Mouse (Mus musculus): ENCODE data around the gene Trp53. TPM values are rescaled to one million over a fixed set of nuclear protein-coding genes. Genes with fewer than 3 reads are reported as not detected.
A peak's percentile ranks its signal among the peaks of the same experiment; 100 is the strongest.

Trp53 gene
- polyA plus RNA-seq, 1 experiment from 2014 or later, result 169 TPM

DNA sequence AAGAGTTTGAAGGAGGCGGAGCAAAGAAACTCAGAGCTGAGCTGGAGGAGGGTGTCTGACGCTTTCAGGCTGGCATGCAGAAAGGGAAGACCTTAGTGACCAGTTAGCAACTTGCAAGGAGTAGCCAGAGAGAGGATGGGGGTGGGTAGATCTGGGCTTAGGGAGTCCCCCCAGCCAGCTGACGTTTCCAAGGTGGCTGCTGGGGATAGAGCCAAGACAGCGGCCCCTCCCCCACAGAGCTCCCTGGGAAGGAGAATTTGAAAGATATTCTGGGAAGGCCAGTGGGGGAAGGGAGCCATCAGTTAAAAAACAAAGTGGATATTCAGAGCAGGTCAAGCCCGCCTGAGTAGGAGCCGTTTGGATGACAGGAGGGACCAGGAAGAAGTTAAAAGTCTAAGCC lies 19.9 kb downstream of the Trp53 start:
- 0 out of 2 replicates have a peak, but pooled peaks cover 6% of the 10 kb centered on the region for H3K27me3 ChIP-seq (ENCODE audit: control insufficient read depth, insufficient read depth, low read length)
- H3K27ac ChIP-seq (ENCODE audit: low read depth, low read length), result no peak overlapping the region
- no peak overlapping the region for H3K4me2 ChIP-seq (ENCODE audit: low read depth)
- H3K4me1 ChIP-seq (ENCODE audit: control insufficient read depth, insufficient read depth, low read length), result peaks cover 14% of the 10 kb centered on the region
- ATAC-seq (ENCODE audit: insufficient read depth, low FRiP score, low TSS enrichment), result no peak
- no peak overlapping the region for H3K4me3 ChIP-seq (ENCODE audit: low read depth, low read length)
- no peaks in the 10 kb centered on the region for H3K9me3 ChIP-seq (ENCODE audit: control insufficient read depth, low read length)
- WGBS, result 14% methylated on average over 6 of the region's 6 CpGs
- no peak overlapping the region for H3K9ac ChIP-seq (ENCODE audit: low read length)
- no peaks in the 10 kb centered on the region for H3K36me3 ChIP-seq (ENCODE audit: control insufficient read depth, insufficient read depth, low read length)
- DNase-seq (ENCODE audit: low spot score), result peak; percentile 56

DNA sequence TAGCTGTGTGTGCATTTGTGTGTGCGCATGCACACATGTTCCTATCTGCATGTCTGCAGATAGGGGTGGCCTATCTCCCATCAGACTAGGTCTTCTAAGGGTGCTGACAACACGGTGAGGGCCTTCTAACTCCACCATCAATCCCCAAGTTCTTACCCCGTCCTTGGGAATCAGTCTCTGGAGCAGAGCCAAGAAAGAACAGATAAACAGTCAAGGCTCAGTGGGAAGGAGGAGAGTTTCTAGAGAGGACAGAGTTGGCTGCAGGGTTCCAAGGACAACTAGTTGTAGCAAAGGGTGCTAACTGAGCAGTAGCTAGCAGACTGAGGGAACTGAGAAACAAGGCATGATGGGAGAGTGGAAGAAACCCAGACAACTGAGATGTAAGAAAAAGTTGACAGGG lies 21.6 kb downstream of the Trp53 start:
- 88% methylated on average over 3 of the region's 3 CpGs for WGBS
- H3K9me3 ChIP-seq (ENCODE audit: control insufficient read depth, low read length), result no peaks in the 10 kb centered on the region
- no peak overlapping the region for H3K9ac ChIP-seq (ENCODE audit: low read length)
- DNase-seq (ENCODE audit: low spot score), result no peak
- H3K27ac ChIP-seq (ENCODE audit: low read depth, low read length), result no peak overlapping the region
- peaks cover 14% of the 10 kb centered on the region for H3K4me1 ChIP-seq (ENCODE audit: control insufficient read depth, insufficient read depth, low read length)
- ATAC-seq (ENCODE audit: insufficient read depth, low FRiP score, low TSS enrichment), result no peak
- H3K4me3 ChIP-seq (ENCODE audit: low read depth, low read length), result no peak overlapping the region
- 0 out of 2 replicates have a peak, but pooled peaks cover 6% of the 10 kb centered on the region for H3K27me3 ChIP-seq (ENCODE audit: control insufficient read depth, insufficient read depth, low read length)
- H3K36me3 ChIP-seq (ENCODE audit: control insufficient read depth, insufficient read depth, low read length), result no peaks in the 10 kb centered on the region
- no peak overlapping the region for H3K4me2 ChIP-seq (ENCODE audit: low read depth)

GRCm38 (mm10) chr11:69603516-69603915 lies 23.4 kb downstream of the Trp53 start:
- 79% methylated on average over 8 of the region's 8 CpGs for WGBS
- Histone ChIP-seq H3K27me3 (ENCODE audit: control insufficient read depth, insufficient read depth, low read length) (0 out of 2 replicates have a peak, but pooled peaks cover 6% of the 10 kb centered on the region), H3K4me3 (ENCODE audit: low read depth, low read length) (no peak overlapping the region), H3K27ac (ENCODE audit: low read depth, low read length) (no peak overlapping the region), H3K4me1 (ENCODE audit: control insufficient read depth, insufficient read depth, low read length) (peaks cover 14% of the 10 kb centered on the region), H3K36me3 (ENCODE audit: control insufficient read depth, insufficient read depth, low read length) (no peaks in the 10 kb centered on the region), H3K9ac (ENCODE audit: low read length) (no peak overlapping the region), H3K9me3 (ENCODE audit: control insufficient read depth, low read length) (no peaks in the 10 kb centered on the region), H3K4me2 (ENCODE audit: low read depth) (no peak overlapping the region; the same call in 1 of the 2 replicates)
- ATAC-seq (ENCODE audit: insufficient read depth, low FRiP score, low TSS enrichment), result no peak
- DNase-seq (ENCODE audit: low spot score), result no peak

GRCm38 (mm10) chr11:69604347-69604746 lies 24.2 kb downstream of the Trp53 start:
- ATAC-seq (ENCODE audit: insufficient read depth, low FRiP score, low TSS enrichment) (no peak), DNase-seq (ENCODE audit: low spot score) (no peak)
- Histone ChIP-seq H3K27ac (ENCODE audit: low read depth, low read length) (no peak overlapping the region), H3K9ac (ENCODE audit: low read length) (no peak overlapping the region; the same call in 1 of the 2 replicates), H3K4me3 (ENCODE audit: low read depth, low read length) (peak overlapping the region; percentile 48), H3K9me3 (ENCODE audit: control insufficient read depth, low read length) (no peaks in the 10 kb centered on the region), H3K4me2 (ENCODE audit: low read depth) (peak overlapping the region; percentile 100), H3K27me3 (ENCODE audit: control insufficient read depth, insufficient read depth, low read length) (0 out of 2 replicates have a peak, but pooled peaks cover 6% of the 10 kb centered on the region), H3K4me1 (ENCODE audit: control insufficient read depth, insufficient read depth, low read length) (peaks cover 14% of the 10 kb centered on the region), H3K36me3 (ENCODE audit: control insufficient read depth, insufficient read depth, low read length) (no peaks in the 10 kb centered on the region)
- 57% methylated on average over 3 of the region's 3 CpGs for WGBS

- Histone ChIP-seq H3K9me3 (ENCODE audit: control insufficient read depth, low read length) (no peaks in the 10 kb centered on the region), H3K4me3 (ENCODE audit: low read depth, low read length) (peak overlapping the region; percentile 48), H3K4me1 (ENCODE audit: control insufficient read depth, insufficient read depth, low read length) (peaks cover 11% of the 10 kb centered on the region), H3K27me3 (ENCODE audit: control insufficient read depth, insufficient read depth, low read length) (0 out of 2 replicates have a peak, but pooled peaks cover 6% of the 10 kb centered on the region), H3K27ac (ENCODE audit: low read depth, low read length) (0 out of 2 replicates have a peak overlapping the region, but pooled peaks have one; percentile 34), H3K9ac (ENCODE audit: low read length) (peak overlapping the region; percentile 55), H3K4me2 (ENCODE audit: low read depth) (peak overlapping the region; percentile 100), H3K36me3 (ENCODE audit: control insufficient read depth, insufficient read depth, low read length) (no peaks in the 10 kb centered on the region)
- DNase-seq (ENCODE audit: low spot score) (no peak), ATAC-seq (ENCODE audit: insufficient read depth, low FRiP score, low TSS enrichment) (no peak)
- under 1% methylated on average over 73 of the region's 73 CpGs for WGBS
These were observed 24.9 kb downstream of the Trp53 start for GRCm38 (mm10) chr11:69604795-69605664.

- peaks cover 11% of the 10 kb centered on the region for H3K4me1 ChIP-seq (ENCODE audit: control insufficient read depth, insufficient read depth, low read length)
- H3K4me2 ChIP-seq (ENCODE audit: low read depth), result peak within 1 kb of the TSS; percentile 100
- no peaks in the 10 kb centered on the region for H3K9me3 ChIP-seq (ENCODE audit: control insufficient read depth, low read length)
- H3K27ac ChIP-seq (ENCODE audit: low read depth, low read length), result 0 out of 2 replicates have a peak within 1 kb of the TSS, but pooled peaks have one; percentile 34
- WGBS, result 4% methylated on average over 32 of the region's 32 CpGs
- peak within 1 kb of the TSS; percentile 55 for H3K9ac ChIP-seq (ENCODE audit: low read length)
- H3K36me3 ChIP-seq (ENCODE audit: control insufficient read depth, insufficient read depth, low read length), result no peaks in the 10 kb centered on the region
- peak; percentile 77 for DNase-seq (ENCODE audit: low spot score)
- H3K4me3 ChIP-seq (ENCODE audit: low read depth, low read length), result peak within 1 kb of the TSS; percentile 48
- ATAC-seq (ENCODE audit: insufficient read depth, low FRiP score, low TSS enrichment), result peak; percentile 79
- 0 out of 2 replicates have a peak, but pooled peaks cover 6% of the 10 kb centered on the region for H3K27me3 ChIP-seq (ENCODE audit: control insufficient read depth, insufficient read depth, low read length)
These were observed 25.7 kb downstream of the Trp53 start, which contains the start of gene Atp1b2 for GRCm38 (mm10) chr11:69605726-69606490. Gene Atp1b2, minus strand, starts transcription at chr11:69605942.

- peaks cover 11% of the 10 kb centered on the region for H3K4me1 ChIP-seq (ENCODE audit: control insufficient read depth, insufficient read depth, low read length)
- 66% methylated on average over 2 of the region's 2 CpGs for WGBS
- DNase-seq (ENCODE audit: low spot score), result no peak
- no peak overlapping the region for H3K4me3 ChIP-seq (ENCODE audit: low read depth, low read length)
- peak overlapping the region; percentile 100 for H3K4me2 ChIP-seq (ENCODE audit: low read depth)
- 0 out of 2 replicates have a peak, but pooled peaks cover 6% of the 10 kb centered on the region for H3K27me3 ChIP-seq (ENCODE audit: control insufficient read depth, insufficient read depth, low read length)
- H3K9me3 ChIP-seq (ENCODE audit: control insufficient read depth, low read length), result no peaks in the 10 kb centered on the region
- no peak overlapping the region for H3K27ac ChIP-seq (ENCODE audit: low read depth, low read length)
- ATAC-seq (ENCODE audit: insufficient read depth, low FRiP score, low TSS enrichment), result no peak
- H3K9ac ChIP-seq (ENCODE audit: low read length), result no peak overlapping the region
- no peaks in the 10 kb centered on the region for H3K36me3 ChIP-seq (ENCODE audit: control insufficient read depth, insufficient read depth, low read length)
These were observed 26.3 kb downstream of the Trp53 start for GRCm38 (mm10) chr11:69606491-69606795.

DNA sequence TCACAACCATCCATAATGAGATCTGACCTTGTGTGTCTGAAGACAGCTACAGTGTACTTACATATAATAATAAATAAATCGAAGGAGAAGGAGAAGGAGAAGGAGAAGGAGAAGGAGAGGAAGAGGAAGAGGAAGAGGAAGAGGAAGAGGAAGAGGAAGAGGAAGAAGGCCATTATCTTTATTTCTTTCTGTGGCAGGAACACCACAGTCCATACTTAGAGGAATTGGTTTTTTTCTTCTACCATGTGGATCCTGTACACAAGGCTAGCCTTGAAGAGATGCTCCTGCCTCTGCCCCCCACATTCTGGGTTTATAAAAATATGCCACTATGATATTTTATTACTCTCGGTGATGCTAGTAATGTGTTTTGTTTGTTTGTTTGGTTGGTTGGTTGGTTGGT lies 26.7 kb downstream of the Trp53 start:
- no peak overlapping the region for H3K9ac ChIP-seq (ENCODE audit: low read length)
- ATAC-seq (ENCODE audit: insufficient read depth, low FRiP score, low TSS enrichment) (no peak), DNase-seq (ENCODE audit: low spot score) (no peak)
- H3K9me3 ChIP-seq (ENCODE audit: control insufficient read depth, low read length), result no peaks in the 10 kb centered on the region
- no peak overlapping the region for H3K4me3 ChIP-seq (ENCODE audit: low read depth, low read length)
- no peaks in the 10 kb centered on the region for H3K36me3 ChIP-seq (ENCODE audit: control insufficient read depth, insufficient read depth, low read length)
- H3K4me1 ChIP-seq (ENCODE audit: control insufficient read depth, insufficient read depth, low read length), result peaks cover 11% of the 10 kb centered on the region
- no peak overlapping the region for H3K27ac ChIP-seq (ENCODE audit: low read depth, low read length)
- 87% methylated on average over 2 of the region's 2 CpGs for WGBS
- 0 out of 2 replicates have a peak, but pooled peaks cover 6% of the 10 kb centered on the region for H3K27me3 ChIP-seq (ENCODE audit: control insufficient read depth, insufficient read depth, low read length)
- H3K4me2 ChIP-seq (ENCODE audit: low read depth), result no peak overlapping the region

All from neural tube, embryonic 11.5 days (tissue).